Mouse (Mus musculus): ENCODE measurements around the gene 1700029F12Rik.

The 1700029F12Rik gene

DNA sequence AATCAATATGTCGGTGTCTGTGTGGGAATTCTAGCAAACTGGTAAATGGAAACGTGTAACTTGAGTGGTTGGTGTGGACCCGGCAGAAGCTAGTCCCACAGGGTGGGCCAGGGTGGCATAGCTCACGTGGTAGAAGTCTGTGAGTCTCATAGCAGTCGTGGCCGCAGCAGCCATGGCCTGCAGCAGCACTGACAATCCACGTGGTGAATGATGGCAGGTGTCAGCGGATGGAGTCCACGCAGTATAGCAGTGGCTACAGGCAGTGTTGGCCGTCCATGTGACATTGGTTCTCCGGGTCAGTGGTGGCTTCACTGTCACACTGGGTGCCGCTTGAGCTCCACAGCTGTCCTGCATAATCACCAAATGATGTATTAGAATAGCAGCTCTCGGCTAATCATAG is 4.1 kb downstream of the 1700029F12Rik start:
- DNase-seq (ENCODE audit: low spot score in 2 of 2): no peak

DNA sequence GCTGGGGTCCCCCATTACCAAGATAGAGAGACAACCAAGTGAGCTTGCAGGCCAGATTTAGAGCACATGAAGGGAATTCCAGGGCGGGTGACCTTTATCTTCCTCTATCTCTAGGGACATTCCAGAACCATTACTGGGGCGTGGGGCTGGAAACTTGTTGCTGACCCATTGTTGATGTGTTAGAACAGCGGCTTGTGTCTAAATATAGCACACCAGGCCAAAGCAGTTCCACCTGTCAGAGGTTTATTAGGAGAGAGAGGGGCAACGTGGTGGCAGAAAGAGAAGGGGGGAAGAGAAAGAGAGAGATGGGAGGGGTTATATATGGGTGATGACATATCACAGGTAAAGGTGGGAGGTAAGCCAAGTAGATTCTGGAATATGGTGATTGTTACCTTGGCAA is 12.3 kb downstream of the 1700029F12Rik start:
- DNase-seq (ENCODE audit: low spot score in 2 of 2): no peak

DNA sequence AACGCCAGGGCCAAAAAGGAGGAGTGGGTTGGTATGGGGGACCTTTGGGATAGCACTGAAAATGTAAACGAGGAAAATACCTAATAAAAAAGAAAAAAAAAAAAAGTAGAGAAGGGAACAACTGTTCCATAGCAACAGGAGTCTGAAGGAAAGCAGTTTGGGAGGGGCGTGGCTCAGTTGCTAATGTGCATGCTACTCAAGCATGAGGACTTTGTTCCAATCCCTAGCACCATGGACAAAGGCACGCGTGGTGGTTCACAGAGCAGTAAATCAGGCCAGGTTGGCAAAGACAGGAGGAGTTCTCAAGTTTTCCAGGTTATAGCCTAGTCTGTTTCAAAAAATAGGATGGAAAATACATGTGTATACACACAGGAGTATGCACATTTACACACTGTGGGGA is 14.0 kb downstream of the 1700029F12Rik start:
- DNase-seq (ENCODE audit: low spot score in 2 of 2): no peak

DNA sequence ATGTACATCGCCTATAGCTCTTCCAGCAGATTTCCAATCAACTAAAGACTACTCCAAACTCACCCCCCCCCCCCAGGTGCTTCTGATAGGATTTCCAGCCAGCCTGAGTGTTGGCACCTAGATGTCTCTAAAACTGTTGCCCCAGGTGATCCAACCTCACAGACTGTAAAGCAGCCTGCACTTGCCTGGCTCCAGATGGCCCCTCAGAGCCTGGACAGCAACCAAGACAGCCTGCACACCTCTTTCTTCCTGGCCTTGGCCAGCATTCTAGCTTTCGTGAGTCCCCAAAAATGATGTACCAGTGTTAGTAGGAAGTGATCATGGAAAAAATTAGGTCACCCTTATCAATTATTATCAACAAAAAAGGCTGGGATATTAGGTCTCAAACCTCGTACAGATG is 16.5 kb downstream of the 1700029F12Rik start:
- DNase-seq (ENCODE audit: low spot score in 2 of 2): no peak

DNA sequence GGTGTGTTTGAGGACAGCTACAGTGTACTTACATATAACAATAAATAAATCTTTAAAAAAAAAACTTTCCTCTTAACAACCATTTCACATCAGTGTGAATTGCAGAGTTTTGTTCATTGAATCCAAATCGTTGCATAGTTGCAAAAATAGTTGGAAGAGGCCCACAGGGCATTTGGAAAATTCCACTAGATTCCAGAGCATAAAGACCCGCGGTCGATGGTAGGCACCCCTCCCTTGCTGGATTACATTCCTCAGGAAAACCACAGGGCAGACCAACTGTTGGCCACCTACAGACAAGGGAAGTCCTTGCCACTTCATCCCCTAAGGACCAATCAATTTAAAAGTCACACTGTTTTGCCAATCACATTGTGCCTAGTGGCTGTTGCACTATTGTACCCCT is 19.8 kb downstream of the 1700029F12Rik start:
- DNase-seq (ENCODE audit: low spot score in 2 of 2): no peak

DNA sequence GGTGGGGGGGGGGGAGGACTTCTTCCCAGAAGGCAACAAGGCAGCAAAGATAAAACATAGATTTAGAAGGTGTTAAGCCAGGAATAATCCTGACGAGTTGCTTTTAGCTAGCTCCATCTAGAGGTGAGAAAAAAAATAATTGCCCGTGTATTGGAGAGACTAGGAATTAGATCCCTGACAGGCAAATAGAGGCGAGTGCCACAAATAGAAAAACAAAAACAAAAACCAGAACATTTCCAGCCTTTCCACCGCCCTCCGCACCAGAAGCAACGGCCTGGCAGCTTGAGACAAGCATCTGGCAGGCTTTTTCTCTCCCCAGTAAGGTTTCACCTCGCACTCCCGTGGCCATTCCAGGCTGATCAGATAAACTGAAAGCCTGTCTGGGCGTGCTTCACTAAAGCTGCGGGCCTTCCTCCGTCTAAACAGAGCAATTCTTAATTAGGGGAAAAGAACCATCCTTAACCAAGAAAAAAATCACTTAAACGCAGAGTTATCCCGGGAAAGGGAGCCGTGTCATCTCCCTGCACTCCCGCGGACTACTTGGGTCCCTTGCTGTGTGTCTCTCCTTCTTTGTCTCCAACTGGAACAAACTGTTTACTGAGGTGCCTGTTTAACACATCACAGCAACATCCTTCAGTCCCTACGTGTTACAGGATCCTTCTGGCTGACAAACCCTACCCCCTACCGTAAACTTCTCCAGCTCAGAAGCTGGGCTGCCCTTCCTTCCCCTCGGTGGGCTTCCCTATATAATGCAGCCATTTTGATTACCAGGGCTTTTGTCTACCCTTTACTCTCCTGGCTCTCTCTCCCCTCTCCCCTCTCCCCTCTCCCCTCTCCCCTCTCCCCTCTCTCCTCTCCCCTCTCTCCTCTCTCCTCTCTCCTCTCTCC is 25.7 kb downstream of the 1700029F12Rik start:
- DNase-seq (ENCODE audit: low spot score in 2 of 2): peak; percentile 12 to 22

DNA sequence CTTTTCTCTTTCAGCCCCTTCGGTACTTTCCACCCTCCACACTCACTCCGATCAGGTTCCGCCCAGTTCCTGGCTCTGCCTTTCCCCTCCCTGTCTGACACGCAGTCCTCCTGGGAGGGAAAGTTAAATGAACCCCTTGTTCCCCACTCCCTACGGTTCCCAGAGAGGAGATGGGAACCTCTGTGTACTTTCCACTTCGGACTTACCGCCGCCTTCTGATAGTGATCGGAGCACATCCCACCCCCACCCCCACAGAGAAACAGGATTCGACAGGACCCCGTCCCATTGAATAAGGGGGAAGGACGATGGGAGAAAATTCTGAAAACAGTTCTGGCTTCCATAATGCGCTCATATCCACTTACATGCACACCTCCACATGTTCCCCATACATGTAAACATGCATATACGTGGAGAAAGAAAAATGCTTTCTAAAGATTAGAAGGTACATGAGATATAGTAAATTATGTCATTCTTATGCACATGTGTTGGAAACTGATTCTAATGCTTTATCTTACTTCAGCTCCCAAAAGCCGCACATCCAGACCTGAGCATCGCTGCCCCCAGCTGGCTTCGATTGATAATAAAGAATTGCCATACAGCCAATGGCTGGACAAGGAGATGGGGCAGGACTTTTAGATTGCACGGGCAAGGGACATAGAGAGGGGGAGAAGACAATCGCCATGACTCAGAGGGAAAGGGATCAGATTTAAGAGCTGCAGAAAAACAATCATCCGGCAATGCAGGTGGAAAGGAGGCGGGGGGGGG is 26.5 kb downstream of the 1700029F12Rik start:
- DNase-seq (ENCODE audit: low spot score in 2 of 2): peak in 1 of 2 experiments; percentile 25

DNA sequence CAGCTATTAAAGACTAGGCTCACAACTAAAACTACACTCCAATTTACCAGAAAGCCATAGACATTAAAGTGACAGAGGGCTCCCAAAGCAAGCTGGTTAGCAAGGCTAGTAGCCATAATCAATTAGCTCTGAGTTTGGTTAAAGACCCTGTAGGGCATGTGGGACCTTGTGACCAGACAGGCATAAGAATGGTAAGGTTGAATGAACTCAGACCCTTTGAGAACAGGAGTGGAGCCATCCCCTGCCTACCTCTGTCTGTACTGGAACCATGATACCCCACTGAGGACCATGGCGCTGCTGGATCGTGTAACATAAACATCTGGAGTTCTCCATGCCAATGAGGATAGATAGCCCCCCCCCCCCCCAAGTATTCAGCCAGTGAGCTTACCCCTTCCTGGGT is 27.4 kb downstream of the 1700029F12Rik start:
- no peak for DNase-seq (ENCODE audit: low spot score in 2 of 2)

DNA sequence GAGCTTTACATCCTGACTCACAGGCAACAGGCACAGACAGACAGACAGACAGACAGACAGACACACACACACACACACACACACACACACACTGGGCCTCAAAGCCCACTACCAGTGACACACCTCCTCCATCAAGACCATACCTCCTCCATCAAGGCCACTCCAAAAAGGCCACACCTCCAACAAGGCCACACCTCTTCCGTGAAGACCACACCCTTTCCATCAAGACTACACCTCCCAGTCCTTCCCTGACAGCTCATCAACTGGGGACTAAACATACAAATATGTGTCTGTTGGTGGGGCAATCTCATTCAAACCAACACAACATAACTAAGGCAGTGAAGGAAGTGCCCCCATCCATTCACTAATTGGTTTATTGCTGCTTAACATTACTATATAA is 37.1 kb downstream of the 1700029F12Rik start:
- DNase-seq (ENCODE audit: low spot score in 2 of 2): no peak

DNA sequence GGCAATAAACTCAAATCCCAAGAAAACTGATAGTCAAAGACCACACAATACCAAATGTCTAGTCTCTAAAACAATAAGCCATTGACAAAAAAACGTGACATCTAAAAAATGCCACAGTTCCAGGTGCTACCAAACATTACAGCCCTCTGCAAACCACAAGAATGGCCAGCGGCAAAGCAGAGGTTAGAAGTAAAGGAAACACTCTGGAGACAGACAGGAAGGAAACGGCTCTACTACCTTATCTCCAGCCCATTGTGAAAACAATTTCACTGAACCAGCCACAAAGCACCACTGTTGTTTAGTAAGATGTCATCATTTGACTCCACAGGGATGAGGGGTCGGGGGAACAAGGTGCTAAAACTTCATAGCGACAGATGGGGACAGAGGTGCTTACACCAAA is 38.9 kb downstream of the 1700029F12Rik start:
- DNase-seq (ENCODE audit: low spot score in 2 of 2): no peak

DNA sequence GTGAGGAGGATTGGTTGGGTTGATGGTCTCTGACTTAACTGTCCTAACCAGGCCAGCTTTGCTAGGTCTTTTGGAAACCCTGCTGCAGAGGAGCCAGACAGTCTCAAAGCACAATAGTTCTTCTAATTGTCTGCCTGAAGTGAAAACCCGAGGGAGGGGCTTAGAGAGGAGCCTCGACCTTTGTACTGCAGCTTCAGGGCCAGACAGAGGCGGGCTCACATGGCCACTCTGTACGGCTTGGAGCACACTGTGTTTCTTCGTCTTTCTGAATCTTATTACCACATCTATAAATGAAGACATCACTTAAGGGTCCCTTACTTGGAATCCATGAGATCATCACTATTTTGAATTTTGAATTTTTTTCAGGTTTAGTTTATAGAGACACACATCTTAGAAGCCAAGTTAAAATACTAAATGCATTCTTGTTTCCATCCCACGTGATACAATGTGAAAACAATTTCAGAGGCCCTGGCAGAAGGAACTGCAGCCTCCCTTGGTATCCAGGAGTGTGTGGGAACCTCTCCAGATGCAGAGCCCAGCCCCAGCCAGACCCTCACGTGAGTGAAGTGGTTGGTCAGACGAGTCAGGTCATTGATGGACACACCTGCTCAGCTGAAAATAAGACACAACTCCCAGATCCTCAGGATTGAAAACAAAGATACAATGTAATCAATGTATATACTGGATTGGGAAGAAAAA is 40.7 kb downstream of the 1700029F12Rik start:
- DNase-seq (ENCODE audit: low spot score in 2 of 2): no peak

DNA sequence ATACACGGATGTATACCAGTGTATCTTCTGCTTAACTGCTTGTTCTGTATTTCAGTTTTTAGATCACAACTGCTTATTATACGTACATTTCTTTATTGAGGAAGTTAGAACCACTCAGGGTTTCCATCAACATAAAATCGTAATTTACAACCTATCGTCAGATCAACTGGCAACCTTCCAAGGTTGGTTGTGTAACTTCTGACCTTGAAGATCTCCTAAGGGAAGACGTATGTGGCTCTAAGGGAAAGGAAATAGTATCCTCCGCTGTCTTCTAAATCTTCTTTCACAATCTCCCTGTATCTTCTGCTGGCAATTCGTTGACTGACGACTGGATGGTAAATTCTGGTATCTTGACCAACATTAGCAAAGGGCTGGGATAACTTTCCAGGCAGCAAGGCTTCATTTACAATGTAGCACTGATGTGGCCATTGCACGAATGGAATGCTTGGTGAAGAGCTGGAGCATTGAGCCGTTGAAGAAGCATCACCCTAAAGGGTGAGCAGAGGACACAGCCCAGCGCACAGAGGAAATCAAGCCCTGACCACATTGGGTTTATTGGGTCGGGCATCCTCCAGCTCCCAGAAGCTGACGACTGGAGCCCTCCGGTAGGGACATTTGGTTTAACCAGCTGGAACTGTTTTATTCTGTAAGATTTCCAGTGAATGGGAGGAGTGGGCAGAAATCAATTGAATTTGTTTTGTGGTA is 43.4 kb downstream of the 1700029F12Rik start:
- no peak for DNase-seq (ENCODE audit: low spot score in 2 of 2)

DNA sequence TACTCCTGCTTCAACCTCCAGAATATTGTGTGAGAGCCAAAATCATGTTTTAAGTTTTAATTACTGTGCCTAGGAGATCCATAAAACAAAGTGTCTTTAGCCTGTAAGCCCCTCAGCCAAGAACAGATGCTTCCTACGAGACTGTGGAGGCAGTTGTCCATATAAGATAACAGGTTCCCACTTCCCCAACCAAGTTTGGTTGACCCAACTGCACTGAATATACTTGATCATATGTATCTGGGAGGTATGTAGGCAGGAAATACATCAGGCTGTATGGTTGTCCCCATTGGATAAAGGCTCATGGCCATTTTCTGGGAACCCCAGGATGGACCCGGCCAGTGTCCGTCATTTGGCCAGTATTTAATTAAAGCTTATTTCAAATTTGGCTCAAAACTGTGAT is 44.1 kb downstream of the 1700029F12Rik start:
- no peak for DNase-seq (ENCODE audit: low spot score in 2 of 2)

DNA sequence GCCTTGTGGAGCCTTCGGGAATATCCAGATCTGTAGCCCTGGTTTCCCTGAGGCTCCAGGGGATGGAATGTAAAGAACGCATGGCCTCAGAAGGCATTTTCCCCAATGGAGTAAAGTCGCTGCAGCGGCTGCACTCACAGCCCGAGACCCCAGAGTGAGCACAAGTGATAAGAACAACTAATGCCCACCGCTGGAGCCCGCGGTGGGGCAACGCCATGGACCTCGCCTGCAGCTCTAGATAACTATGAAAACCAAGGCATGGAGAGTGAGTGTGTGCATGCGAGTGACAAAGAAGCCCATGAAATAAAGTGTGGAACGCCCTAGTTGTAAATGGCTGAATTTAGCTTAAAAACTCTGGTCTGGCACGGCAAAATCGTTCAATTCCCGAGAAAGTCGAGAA is 45.0 kb downstream of the 1700029F12Rik start:
- DNase-seq (ENCODE audit: low spot score in 2 of 2): no peak

DNA sequence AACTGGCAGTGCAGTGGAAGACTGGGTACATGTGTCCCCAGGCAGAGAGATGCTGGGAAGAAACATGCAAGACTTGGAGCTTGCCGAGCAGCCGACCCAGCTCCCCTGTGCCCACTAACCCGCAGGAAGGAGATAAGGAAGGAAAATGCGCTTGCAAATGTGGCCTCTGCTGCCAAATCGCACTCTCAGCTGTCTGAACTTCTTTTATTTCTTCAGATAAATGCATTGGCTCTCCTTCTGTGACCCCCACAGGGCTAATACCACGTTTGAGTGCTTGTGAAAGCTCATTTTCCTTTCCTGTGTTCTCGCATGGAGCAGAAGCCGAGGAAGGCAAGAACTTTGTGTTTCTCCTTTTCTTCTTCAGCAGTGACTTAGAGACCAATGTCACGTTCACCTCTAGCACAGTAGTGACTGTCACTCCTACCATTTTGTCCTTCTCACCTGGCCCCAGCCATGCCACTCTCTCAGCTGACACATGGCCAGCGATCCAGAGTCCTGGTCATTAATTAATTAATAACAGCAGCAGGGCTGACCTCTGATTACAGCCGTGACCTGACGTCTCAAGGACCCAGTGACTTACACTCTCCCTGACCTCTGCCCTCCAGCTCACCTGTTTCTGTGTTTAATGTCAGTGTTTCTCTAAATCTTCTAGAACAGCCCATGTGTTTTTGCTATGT is 48.4 kb downstream of the 1700029F12Rik start:
- no peak for DNase-seq (ENCODE audit: low spot score in 2 of 2)

DNA sequence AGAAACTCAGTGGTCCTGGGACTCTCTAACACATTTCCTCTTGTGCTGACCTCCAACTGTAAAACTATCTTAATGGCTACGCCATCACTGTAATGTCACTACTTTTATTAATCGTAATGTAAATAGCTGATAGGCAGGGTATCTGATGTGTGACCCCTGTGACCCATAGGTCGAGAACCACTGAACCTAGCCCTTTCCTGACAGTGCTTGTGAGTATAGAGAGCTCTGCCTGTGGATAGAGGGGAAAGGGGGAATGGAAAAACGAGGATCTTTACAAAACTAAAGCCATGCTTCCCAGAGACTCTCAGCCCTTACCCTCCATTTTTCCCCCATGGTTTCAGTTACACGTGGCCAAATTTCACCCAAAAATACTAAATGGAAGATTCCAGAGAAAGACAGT is 49.5 kb downstream of the 1700029F12Rik start:
- no peak for DNase-seq (ENCODE audit: low spot score in 2 of 2)

DNA sequence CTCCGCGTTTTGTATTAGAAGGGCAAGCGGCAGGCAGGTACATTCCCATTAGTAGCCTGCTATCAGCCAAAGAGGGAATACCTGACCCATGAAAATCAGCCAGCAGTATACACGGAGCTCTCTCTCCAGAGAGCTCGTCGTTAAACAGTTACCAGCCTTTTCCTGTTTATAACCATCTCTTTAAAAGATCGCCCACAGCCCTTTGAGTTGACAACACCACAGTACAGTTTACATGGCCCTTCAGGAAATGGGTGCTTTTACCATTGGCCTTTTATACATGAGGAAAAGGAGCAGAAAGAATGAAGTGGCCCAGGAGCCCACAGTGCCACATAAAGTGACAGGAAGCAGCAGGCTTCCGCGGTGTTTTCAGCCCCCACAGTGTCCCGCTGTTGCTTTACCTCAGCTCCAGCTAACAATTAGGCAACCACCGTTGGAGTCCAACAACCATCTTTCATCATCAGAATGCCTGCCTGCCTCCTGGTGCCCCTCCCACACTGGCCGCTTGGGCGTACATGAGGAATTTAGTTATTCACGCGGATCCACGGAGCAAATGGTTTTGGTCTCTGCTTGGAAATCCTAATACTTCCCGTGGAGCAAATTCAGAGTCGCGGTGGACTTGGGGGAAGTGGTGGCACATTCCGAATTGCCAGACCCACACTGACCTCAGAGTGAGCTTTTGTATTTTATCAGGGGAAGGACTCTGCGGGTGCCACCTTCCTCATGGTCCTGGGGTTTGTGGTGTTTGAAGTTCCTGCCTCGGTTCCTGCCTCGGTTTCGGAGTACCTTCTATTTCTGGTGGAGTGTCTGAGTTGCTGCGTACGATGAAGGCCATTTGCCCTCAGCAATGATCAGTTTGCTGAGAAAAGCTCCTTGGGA is 50.7 kb downstream of the 1700029F12Rik start:
- no peak for DNase-seq (ENCODE audit: low spot score in 2 of 2)

DNA sequence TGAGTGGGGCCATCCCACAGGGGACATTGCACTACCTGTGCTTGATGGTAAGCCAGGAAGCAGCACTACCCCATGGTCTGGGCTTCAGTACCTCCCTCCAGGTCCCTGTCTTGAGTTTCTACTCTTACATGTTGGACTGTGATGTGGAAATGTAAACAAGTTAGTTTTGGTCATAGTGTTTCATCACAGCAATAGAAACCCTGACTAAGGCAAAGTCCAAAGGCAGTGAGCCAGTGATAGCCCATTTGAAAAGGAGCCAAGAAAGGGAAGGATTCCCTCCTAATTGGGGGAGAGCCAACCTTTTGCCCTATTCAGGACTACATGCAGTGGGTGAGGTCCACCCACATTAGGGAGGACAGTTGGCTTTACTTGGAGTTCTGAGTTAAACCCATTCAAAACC is 53.6 kb downstream of the 1700029F12Rik start:
- DNase-seq (ENCODE audit: low spot score in 2 of 2): no peak

DNA sequence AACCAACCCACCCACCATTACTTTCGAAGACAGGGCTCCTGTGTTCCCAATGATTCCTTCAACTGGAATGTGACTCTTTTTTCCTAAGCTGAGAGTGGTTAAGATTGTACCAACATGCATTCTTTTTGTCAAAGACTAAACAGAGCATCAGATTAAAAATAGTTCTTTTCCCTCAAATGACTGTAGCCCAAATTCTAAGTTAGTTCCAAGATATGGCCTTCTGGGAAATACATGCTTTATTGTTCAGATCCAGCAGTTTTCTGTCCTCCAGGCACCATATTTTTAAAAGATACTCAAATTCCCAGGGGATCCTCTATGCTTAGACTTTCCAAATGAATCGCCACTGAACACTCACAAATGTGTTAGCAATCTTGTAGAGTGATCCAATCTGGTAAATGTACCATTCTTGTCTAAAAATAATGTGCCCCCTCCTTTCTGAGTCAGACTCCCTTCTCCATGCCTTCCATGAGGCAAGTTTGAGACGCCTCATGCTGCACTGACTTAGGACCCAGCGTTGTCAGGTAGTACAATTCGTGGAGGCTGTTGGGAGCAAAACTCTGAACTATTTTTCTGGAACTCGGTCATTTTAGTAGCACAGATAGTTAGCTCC is 57.1 kb downstream of the 1700029F12Rik start:
- no peak for DNase-seq (ENCODE audit: low spot score in 2 of 2)

DNA sequence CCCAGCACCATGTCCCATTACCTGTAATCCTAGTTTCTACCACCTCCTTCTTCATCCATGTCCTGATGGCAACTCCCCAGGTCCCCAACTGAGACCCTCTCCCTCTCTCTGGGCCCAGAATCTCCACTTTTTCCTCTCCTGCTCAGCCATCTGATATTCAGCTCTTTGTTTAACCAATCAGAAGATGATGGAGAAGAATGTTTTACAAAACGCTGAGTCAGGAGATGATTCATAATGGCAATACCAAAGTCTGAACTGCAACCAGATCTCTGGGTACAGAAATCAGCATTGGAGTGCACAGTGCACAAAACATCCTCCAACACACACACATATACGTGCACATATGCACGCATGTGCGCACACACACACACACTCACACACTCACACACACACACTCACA is 60.8 kb downstream of the 1700029F12Rik start:
- DNase-seq (ENCODE audit: low spot score in 2 of 2): no peak
